Mouse (Mus musculus) megakaryocyte, embryonic 14.5 days (primary cell): ENCODE measurements around the gene Stx1b.

Experiments
- FLI1 ChIP-seq: IDR thresholded peaks from 2 replicates; pipeline ENCODE4 v1.6.1; 2012; ENCODE audit warnings: low read length, inconsistent platforms, mixed read lengths
- GATA1 ChIP-seq: IDR thresholded peaks from 3 replicates; pipeline ENCODE4 v1.6.1; 2012; ENCODE audit warnings: mixed read lengths, low read length, inconsistent platforms, borderline replicate concordance

DNA sequence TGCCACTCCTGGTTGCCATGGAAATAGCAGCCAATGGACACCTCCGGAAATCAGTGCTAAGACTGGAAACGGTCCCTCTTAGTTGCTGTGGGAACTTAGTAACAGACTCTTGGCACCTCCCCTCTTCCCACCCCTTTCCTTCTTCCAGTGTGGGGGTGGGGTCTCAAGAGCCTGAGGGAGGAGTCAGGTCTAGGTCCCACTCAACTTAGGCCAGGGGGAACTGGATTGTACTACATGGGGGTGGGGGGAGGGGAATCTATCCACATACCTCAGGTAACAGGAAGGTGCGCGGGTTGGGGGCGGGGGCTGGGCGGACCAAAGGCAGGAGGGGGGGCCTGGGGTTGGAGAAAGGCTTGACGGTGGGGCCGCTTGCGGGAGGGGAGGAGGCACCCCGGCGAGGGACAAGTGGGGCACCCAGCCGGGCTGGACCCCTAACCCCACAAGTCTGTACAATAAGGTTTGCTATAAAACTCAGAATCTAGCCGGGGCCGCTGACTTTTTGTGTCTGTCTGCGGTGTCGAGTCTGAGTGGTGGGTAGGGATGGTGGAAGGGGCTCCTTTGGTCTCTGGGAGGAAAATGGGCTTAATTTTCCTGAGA is 55.3 kb downstream of the Stx1b start:
- no peak for TF ChIP-seq GATA1
- no peak for TF ChIP-seq FLI1
